Mouse (Mus musculus): ENCODE measurements around the gene Sycp3. TPM values are rescaled to one million over a fixed set of nuclear protein-coding genes. Genes with fewer than 3 reads are reported as not detected.
"Not testable (repeated sequence)": the region's sequence is repeated elsewhere in the genome, so short reads cannot be mapped to it uniquely, and the experiment has no call there.

Gene Sycp3
- polyA plus RNA-seq, 1 experiment from 2014 or later = not detected

GRCm38 (mm10) chr10:88426896-88427295 lies 32.5 kb upstream of the Sycp3 start:
- H3K36me3 ChIP-seq (replicated peaks; ENCODE audit: control insufficient read depth, insufficient read depth, low read depth, low read length) = no peaks in the 10 kb centered on the region
- DNase-seq (ENCODE audit: low spot score) (no peak), ATAC-seq (replicated peaks; ENCODE audit: insufficient number of reproducible peaks, low FRiP score, low TSS enrichment, low read depth) (no peak)
- H3K9ac ChIP-seq (replicated peaks; ENCODE audit: low read length) = no peak overlapping the region
- H3K27ac ChIP-seq (replicated peaks; ENCODE audit: low read depth, low read length) = no peak overlapping the region
- no peaks in the 10 kb centered on the region for H3K9me3 ChIP-seq (replicated peaks; ENCODE audit: control insufficient read depth, low read length)
- H3K4me3 ChIP-seq (ENCODE audit: low read depth, low read length) = no peak overlapping the region
- 63% methylated on average over 5 of the region's 5 CpGs for WGBS
- H3K27me3 ChIP-seq (ENCODE audit: control insufficient read depth, insufficient read depth, low read length) = no peaks in the 10 kb centered on the region
- H3K4me1 ChIP-seq (ENCODE audit: control insufficient read depth, insufficient read depth, low read length) = no peaks in the 10 kb centered on the region
- H3K4me2 ChIP-seq (ENCODE audit: low read depth, low read length) = no peak overlapping the region

GRCm38 (mm10) chr10:88427998-88428397 lies 31.4 kb upstream of the Sycp3 start:
- Histone ChIP-seq H3K4me1 (ENCODE audit: control insufficient read depth, insufficient read depth, low read length) (no peaks in the 10 kb centered on the region), H3K27ac (replicated peaks; ENCODE audit: low read depth, low read length) (no peak overlapping the region), H3K27me3 (ENCODE audit: control insufficient read depth, insufficient read depth, low read length) (no peaks in the 10 kb centered on the region), H3K4me2 (ENCODE audit: low read depth, low read length) (no peak overlapping the region), H3K9me3 (replicated peaks; ENCODE audit: control insufficient read depth, low read length) (no peaks in the 10 kb centered on the region), H3K4me3 (ENCODE audit: low read depth, low read length) (no peak overlapping the region), H3K9ac (replicated peaks; ENCODE audit: low read length) (no peak overlapping the region), H3K36me3 (replicated peaks; ENCODE audit: control insufficient read depth, insufficient read depth, low read depth, low read length) (no peaks in the 10 kb centered on the region)
- WGBS = 90% methylated on average over 6 of the region's 6 CpGs
- ATAC-seq (replicated peaks; ENCODE audit: insufficient number of reproducible peaks, low FRiP score, low TSS enrichment, low read depth) (no peak), DNase-seq (ENCODE audit: low spot score) (no peak)

GRCm38 (mm10) chr10:88441224-88441623 lies 18.1 kb upstream of the Sycp3 start:
- Histone ChIP-seq H3K9me3 (replicated peaks; ENCODE audit: control insufficient read depth, low read length) (no peaks in the 10 kb centered on the region), H3K27me3 (ENCODE audit: control insufficient read depth, insufficient read depth, low read length) (no peaks in the 10 kb centered on the region), H3K4me2 (ENCODE audit: low read depth, low read length) (no peak overlapping the region), H3K27ac (replicated peaks; ENCODE audit: low read depth, low read length) (no peak overlapping the region), H3K9ac (replicated peaks; ENCODE audit: low read length) (no peak overlapping the region), H3K36me3 (replicated peaks; ENCODE audit: control insufficient read depth, insufficient read depth, low read depth, low read length) (no peaks in the 10 kb centered on the region), H3K4me3 (ENCODE audit: low read depth, low read length) (no peak overlapping the region), H3K4me1 (ENCODE audit: control insufficient read depth, insufficient read depth, low read length) (no peaks in the 10 kb centered on the region)
- ATAC-seq (replicated peaks; ENCODE audit: insufficient number of reproducible peaks, low FRiP score, low TSS enrichment, low read depth) (no peak), DNase-seq (ENCODE audit: low spot score) (no peak)
- 88% methylated on average over 6 of the region's 6 CpGs for WGBS

GRCm38 (mm10) chr10:88451221-88451620 lies 8.1 kb upstream of the Sycp3 start:
- ATAC-seq (replicated peaks; ENCODE audit: insufficient number of reproducible peaks, low FRiP score, low TSS enrichment, low read depth) (no peak), DNase-seq (ENCODE audit: low spot score) (no peak)
- WGBS = 86% methylated on average over 2 of the region's 2 CpGs
- Histone ChIP-seq H3K4me3 (ENCODE audit: low read depth, low read length) (no peak overlapping the region), H3K4me2 (ENCODE audit: low read depth, low read length) (no peak overlapping the region), H3K27me3 (ENCODE audit: control insufficient read depth, insufficient read depth, low read length) (no peaks in the 10 kb centered on the region), H3K9me3 (replicated peaks; ENCODE audit: control insufficient read depth, low read length) (no peaks in the 10 kb centered on the region), H3K27ac (replicated peaks; ENCODE audit: low read depth, low read length) (no peak overlapping the region), H3K36me3 (replicated peaks; ENCODE audit: control insufficient read depth, insufficient read depth, low read depth, low read length) (no peaks in the 10 kb centered on the region), H3K4me1 (ENCODE audit: control insufficient read depth, insufficient read depth, low read length) (no peaks in the 10 kb centered on the region), H3K9ac (replicated peaks; ENCODE audit: low read length) (no peak overlapping the region)

GRCm38 (mm10) chr10:88451990-88452389 lies 7.4 kb upstream of the Sycp3 start:
- H3K4me2 ChIP-seq (ENCODE audit: low read depth, low read length) = no peak overlapping the region
- H3K4me3 ChIP-seq (ENCODE audit: low read depth, low read length) = no peak overlapping the region
- no peak overlapping the region for H3K9ac ChIP-seq (replicated peaks; ENCODE audit: low read length)
- ATAC-seq (replicated peaks; ENCODE audit: insufficient number of reproducible peaks, low FRiP score, low TSS enrichment, low read depth) = no peak
- 89% methylated on average over 6 of the region's 6 CpGs for WGBS
- no peak overlapping the region for H3K27ac ChIP-seq (replicated peaks; ENCODE audit: low read depth, low read length)
- DNase-seq (ENCODE audit: low spot score) = no peak
- H3K9me3 ChIP-seq (replicated peaks; ENCODE audit: control insufficient read depth, low read length) = no peaks in the 10 kb centered on the region
- no peaks in the 10 kb centered on the region for H3K4me1 ChIP-seq (ENCODE audit: control insufficient read depth, insufficient read depth, low read length)
- no peaks in the 10 kb centered on the region for H3K36me3 ChIP-seq (replicated peaks; ENCODE audit: control insufficient read depth, insufficient read depth, low read depth, low read length)
- no peaks in the 10 kb centered on the region for H3K27me3 ChIP-seq (ENCODE audit: control insufficient read depth, insufficient read depth, low read length)

- Histone ChIP-seq H3K9me3 (replicated peaks; ENCODE audit: control insufficient read depth, low read length) (no peaks in the 10 kb centered on the region), H3K4me2 (ENCODE audit: low read depth, low read length) (no peak overlapping the region), H3K4me1 (ENCODE audit: control insufficient read depth, insufficient read depth, low read length) (no peaks in the 10 kb centered on the region), H3K27ac (replicated peaks; ENCODE audit: low read depth, low read length) (no peak overlapping the region), H3K36me3 (replicated peaks; ENCODE audit: control insufficient read depth, insufficient read depth, low read depth, low read length) (no peaks in the 10 kb centered on the region), H3K4me3 (ENCODE audit: low read depth, low read length) (no peak overlapping the region), H3K9ac (replicated peaks; ENCODE audit: low read length) (no peak overlapping the region), H3K27me3 (ENCODE audit: control insufficient read depth, insufficient read depth, low read length) (no peaks in the 10 kb centered on the region)
- 47% methylated on average over 6 of the region's 6 CpGs for WGBS
- DNase-seq (ENCODE audit: low spot score) (no peak), ATAC-seq (replicated peaks; ENCODE audit: insufficient number of reproducible peaks, low FRiP score, low TSS enrichment, low read depth) (no peak)
These were observed 1.6 kb upstream of the Sycp3 start for GRCm38 (mm10) chr10:88457816-88458215.

- H3K9ac ChIP-seq (replicated peaks; ENCODE audit: low read length) = no peak overlapping the region
- no peak overlapping the region for H3K27ac ChIP-seq (replicated peaks; ENCODE audit: low read depth, low read length)
- no peak overlapping the region for H3K4me3 ChIP-seq (ENCODE audit: low read depth, low read length)
- H3K4me2 ChIP-seq (ENCODE audit: low read depth, low read length) = no peak overlapping the region
- no peaks in the 10 kb centered on the region for H3K27me3 ChIP-seq (ENCODE audit: control insufficient read depth, insufficient read depth, low read length)
- DNase-seq (ENCODE audit: low spot score) = no peak
- WGBS = 63% methylated on average over 18 of the region's 18 CpGs
- ATAC-seq (replicated peaks; ENCODE audit: insufficient number of reproducible peaks, low FRiP score, low TSS enrichment, low read depth) = no peak
- no peaks in the 10 kb centered on the region for H3K36me3 ChIP-seq (replicated peaks; ENCODE audit: control insufficient read depth, insufficient read depth, low read depth, low read length)
- no peaks in the 10 kb centered on the region for H3K4me1 ChIP-seq (ENCODE audit: control insufficient read depth, insufficient read depth, low read length)
- no peaks in the 10 kb centered on the region for H3K9me3 ChIP-seq (replicated peaks; ENCODE audit: control insufficient read depth, low read length)
These were observed 902 bp downstream of the Sycp3 start for GRCm38 (mm10) chr10:88460122-88460820.

GRCm38 (mm10) chr10:88482866-88483265 lies 23.5 kb downstream of the Sycp3 start:
- not testable (repeated sequence) for H3K4me3 ChIP-seq (ENCODE audit: low read depth, low read length); H3K36me3 ChIP-seq (replicated peaks; ENCODE audit: control insufficient read depth, insufficient read depth, low read depth, low read length); DNase-seq (ENCODE audit: low spot score); H3K4me2 ChIP-seq (ENCODE audit: low read depth, low read length); H3K4me1 ChIP-seq (ENCODE audit: control insufficient read depth, insufficient read depth, low read length); H3K9me3 ChIP-seq (replicated peaks; ENCODE audit: control insufficient read depth, low read length); H3K27ac ChIP-seq (replicated peaks; ENCODE audit: low read depth, low read length); ATAC-seq (replicated peaks; ENCODE audit: insufficient number of reproducible peaks, low FRiP score, low TSS enrichment, low read depth); H3K27me3 ChIP-seq (ENCODE audit: control insufficient read depth, insufficient read depth, low read length); H3K9ac ChIP-seq (replicated peaks; ENCODE audit: low read length)
- WGBS = 86% methylated on average over 10 of the region's 10 CpGs
